Mouse (Mus musculus) brain, embryonic 14.5 days (tissue): ENCODE data around the gene Erlin1. TPM values are rescaled to one million over a fixed set of nuclear protein-coding genes. Genes with fewer than 3 reads are reported as not detected.

Experiments
- DNase-seq: peaks from one replicate; pipeline ENCODE4 v3.0.0-alpha.2; 2011; ENCODE audit warnings: low read depth
- CTCF ChIP-seq: fragments of 200-500 bp; IDR thresholded peaks from 2 replicates; pipeline ENCODE4 v1.5.1; 2012; ENCODE audit warnings: inconsistent platforms, mild to moderate bottlenecking, moderate library complexity, borderline replicate concordance; ENCODE audit not compliant: insufficient read depth, insufficient read length; ENCODE audit errors: extremely low read depth
- POLR2A ChIP-seq: fragments of 200-500 bp; IDR thresholded peaks from 2 replicates; pipeline ENCODE4 v1.6.1; 2012; ENCODE audit warnings: mild to moderate bottlenecking, inconsistent platforms, borderline replicate concordance; ENCODE audit not compliant: poor library complexity, insufficient read depth, insufficient read length, severe bottlenecking; ENCODE audit errors: extremely low read depth
- polyA plus RNA-seq: library from polyadenylated mRNA; depleted of rRNA; stranded (reverse); fragments of >200 nt; gene quantifications from 2 replicates; pipeline ENCODE4 v1.2.3, GENCODE M21; 2012

Gene Erlin1
- polyA plus RNA-seq, 1 experiment = 18.3 TPM

DNA sequence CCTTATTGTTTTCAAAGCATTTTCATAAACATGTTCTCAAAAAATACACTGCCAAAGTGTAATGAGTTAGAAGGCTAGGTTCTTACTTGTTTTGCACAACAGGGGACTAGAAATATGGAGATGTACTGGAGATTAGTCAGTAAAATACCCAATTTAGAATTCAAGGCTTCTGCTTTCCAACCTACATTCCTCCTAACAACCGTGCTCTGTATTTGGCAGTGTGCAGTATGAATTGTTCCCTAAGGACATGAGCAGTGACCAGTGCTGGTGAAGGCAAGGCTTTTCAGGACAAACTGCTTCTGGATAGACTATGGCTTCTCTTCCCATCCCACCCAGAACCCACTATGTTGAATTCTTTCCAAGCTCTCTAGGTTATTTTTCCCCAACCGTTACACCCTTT, 11.3 kb upstream of the Erlin1 start:
- no peak for DNase-seq
- no peak for TF ChIP-seq CTCF
- no peak for TF ChIP-seq POLR2A

DNA sequence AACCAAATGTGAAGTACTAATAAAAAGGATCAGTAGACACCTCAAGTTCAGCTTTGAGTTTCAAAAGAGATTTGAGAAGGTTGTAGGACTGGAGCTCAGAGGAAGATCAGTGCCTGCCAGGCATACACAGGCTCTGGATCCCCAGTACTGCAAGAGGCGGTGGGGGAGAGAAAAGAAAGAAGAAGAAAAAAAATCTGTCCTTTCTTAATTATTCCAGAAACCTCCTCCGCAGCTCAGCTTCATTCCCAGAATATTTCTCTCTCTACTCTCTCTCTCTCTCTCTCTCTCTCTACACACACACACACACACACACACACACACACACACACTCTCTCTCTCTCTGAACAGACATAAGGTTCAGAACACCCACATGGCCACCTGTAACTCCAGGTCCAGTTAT, 10.4 kb upstream of the Erlin1 start:
- TF ChIP-seq CTCF = no peak
- TF ChIP-seq POLR2A = no peak

DNA sequence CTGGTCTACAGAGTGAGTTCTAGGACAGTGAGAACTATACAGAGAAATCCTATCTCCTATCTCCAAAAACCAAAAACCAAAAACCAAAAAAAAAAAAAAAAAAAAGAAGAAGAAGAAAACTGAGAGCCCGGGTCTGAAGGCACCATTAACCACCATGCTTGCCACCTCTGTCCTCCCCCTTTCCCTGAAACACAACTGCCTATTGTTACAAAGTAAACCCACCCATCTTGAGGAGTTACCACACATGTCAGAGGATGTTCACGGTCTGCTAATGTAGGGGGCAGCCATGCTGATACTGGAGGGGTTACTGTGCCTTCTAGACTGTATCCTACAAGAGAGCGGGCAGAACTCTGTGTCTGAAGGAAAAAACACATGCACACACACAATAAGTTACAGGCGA, 7.4 kb upstream of the Erlin1 start:
- TF ChIP-seq CTCF (no peak), POLR2A (no peak)
- no peak for DNase-seq

More for the DNA sequence above, 10.4 kb upstream of the Erlin1 start:
- DNase-seq = no peak

DNA sequence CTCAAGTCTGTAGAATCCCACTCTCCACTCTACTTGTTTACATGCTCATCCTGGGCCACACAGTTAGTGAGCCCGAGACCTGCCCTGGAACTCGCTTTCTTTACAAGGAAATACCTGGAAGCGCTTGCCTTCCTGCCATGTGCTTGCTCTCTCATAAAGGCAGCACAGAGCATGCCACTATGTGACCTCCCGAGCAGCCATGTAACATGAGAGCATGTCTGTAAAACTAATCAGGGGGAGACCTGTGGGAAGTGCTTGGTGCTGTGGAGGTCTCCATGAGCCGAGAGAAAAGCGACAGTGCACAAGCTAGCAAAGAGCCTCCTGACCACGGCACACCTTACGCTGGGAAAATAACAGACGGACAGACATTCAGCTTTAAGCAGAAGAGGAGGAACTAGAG, 6.9 kb upstream of the Erlin1 start:
- TF ChIP-seq POLR2A (no peak), CTCF (no peak)
- DNase-seq = no peak

DNA sequence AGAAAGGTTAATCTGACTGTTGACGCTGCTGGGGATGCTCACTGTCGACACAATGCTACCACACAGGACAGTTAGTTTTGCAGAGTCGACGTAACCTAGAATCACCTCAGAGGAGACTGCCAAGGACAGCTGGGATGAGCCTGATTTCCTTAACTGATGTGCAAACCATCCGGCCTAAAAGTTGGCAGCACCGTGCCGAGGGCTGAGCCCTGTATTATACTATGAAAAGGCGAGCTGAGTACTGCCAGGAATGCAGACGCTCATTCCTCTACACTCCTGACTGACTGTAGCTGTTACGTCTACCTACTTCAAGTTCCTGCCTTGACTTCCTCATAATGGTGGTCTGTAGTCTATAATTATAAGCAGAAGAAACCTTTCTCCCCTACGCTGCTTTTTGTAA, 5.4 kb upstream of the Erlin1 start:
- no peak for DNase-seq
- TF ChIP-seq POLR2A (no peak), CTCF (no peak)

DNA sequence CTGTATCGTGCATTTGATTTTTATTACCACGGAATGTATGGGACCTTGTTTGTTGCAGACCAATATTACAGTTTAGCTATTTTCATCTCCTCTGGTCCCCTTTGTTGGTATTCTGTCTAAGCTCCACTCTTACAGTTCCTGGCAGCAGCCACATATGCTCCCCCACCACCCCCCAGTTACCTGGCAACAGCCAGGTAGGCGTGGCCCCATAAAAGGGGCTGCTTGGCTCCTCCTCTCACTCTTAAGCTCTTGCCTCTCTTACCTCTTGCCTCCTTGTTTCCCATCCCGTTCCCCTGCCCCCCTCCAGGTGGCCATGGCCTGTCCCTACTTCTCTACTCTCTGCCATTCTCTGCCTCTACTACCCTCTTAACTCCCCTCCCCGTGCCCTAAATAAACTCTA, 1.6 kb upstream of the Erlin1 start:
- TF ChIP-seq CTCF = no peak
- TF ChIP-seq POLR2A = no peak
- peak; percentile 12 for DNase-seq

DNA sequence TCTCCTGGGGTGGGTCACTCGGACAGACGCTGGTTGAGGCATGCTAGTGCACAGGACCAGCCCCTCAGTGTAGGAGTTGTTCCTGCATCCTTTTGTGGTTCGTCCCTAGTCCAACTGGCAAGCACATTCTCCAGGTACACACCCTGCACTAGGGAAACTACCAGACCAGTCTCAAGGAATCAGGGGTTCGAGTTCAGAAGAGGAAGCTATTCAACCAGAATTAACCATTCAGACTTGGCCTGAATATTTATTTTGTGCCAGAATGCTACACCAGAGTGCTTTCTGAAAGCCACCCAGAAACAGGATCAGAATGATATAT, 288 bp upstream of the Erlin1 start:
- TF ChIP-seq POLR2A = no peak
- TF ChIP-seq CTCF = no peak
- DNase-seq = no peak

DNA sequence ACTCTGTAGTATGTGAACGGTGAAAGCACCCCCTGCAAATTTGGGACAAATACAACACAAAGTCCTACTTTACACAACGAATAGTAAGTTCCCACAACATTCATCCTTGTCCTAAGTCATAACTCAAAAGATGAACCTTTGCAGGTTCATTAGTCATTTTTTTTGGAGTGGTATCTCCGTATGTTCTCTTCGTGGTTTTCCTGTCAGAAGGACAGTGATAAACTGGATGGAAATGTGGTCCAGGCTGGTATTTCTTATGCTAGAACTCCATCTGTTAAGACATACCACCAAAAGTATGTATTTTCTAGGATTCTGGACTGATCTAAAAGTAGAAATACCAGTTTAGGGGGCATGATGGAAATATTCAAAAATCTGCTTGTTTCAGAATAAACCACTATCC, 1.4 kb downstream of the Erlin1 start:
- no peak for DNase-seq
- no peak for TF ChIP-seq CTCF

DNA sequence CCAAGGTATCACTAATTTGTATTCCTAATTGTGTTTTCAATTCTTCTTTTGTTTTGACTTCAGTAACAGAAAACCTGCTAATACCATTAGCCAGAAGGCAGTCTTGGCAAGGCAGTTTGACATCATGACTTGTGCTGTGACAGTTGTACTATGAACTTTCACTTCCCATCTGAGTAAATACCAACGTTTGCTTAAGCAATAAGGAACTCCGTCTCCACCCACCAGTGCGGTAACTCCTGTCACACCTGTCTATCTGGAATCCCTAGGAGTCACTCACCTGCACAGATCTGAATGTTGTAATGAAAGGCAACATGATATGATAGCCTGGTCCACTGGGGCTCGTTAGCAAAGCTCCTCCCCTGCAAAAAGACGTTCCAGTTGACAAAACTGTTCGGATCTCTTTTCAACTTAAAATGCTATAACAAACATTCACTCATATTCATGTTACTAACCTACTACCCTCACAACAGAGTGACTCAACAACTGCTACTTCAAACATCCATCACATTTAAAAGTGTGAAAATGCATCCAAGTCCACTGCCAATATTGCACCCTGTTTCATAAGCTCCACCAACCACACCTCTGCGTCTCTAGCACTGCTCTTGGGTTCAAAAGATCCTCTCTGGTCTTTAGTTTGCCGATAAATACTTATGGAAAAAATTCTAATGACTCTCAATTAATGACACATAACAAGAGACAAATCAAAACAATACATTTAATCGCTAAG, 2.1 kb downstream of the Erlin1 start:
- no peak for TF ChIP-seq POLR2A
- TF ChIP-seq CTCF = no peak
- DNase-seq = no peak

DNA sequence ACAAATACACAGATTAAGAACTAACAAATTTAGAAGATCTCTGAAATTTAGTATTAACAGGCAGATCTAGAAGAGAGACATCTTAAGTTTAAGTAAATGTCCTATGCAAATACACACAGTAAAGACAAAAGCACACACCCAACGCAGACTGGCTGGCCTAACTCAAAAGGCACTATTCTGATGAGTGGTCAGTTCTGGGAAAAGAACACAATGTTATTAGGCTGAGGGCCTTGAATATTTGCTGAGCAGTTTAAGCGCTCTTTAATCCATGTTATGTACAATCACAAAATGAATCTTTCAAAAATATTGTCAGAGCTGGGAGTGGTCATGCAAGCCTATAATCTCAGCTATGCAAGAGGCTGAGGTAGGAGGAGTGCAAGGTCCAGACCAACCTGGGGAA, 4.9 kb downstream of the Erlin1 start:
- TF ChIP-seq POLR2A (no peak), CTCF (no peak)
- no peak for DNase-seq

DNA sequence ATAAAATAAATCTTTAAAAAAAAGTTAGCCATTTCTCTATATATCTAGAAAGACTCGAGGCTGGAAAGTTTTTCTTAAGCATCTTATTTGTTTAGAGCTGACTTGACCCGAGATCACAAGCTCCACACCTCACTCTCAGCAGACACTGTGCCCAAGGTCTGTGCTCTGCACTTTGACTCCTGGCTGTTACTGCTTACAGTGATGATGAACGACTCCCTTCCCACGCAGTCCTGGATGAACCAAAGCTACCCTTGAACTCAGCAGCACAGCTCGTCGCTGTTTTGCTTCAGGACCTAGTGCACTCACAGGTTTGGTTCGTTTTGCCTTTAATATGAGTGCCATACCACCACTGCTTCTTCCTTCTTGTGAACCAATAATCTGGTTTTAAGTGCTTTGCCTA, 5.8 kb downstream of the Erlin1 start:
- no peak for TF ChIP-seq POLR2A
- TF ChIP-seq CTCF = no peak
- DNase-seq = no peak

DNA sequence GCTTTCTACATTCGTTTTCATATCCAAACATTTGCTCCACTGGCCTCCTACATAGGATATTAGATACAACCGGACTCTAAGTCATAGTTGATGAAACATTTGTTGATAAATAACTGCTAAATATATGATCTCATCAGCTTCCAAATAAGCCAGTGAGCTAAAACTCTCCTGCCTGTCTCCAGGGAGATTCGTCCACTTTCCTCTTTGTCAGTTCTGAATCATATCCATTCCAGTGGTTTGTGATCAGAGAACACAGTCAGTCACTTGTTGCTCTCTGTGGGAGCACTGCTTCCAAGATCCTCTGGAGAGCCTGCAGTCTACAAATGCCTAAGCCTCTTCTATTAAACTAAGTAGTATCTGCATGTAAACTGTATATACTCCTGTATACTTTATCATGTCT, 9.4 kb downstream of the Erlin1 start:
- no peak for DNase-seq
- no peak for TF ChIP-seq CTCF
- TF ChIP-seq POLR2A = no peak

DNA sequence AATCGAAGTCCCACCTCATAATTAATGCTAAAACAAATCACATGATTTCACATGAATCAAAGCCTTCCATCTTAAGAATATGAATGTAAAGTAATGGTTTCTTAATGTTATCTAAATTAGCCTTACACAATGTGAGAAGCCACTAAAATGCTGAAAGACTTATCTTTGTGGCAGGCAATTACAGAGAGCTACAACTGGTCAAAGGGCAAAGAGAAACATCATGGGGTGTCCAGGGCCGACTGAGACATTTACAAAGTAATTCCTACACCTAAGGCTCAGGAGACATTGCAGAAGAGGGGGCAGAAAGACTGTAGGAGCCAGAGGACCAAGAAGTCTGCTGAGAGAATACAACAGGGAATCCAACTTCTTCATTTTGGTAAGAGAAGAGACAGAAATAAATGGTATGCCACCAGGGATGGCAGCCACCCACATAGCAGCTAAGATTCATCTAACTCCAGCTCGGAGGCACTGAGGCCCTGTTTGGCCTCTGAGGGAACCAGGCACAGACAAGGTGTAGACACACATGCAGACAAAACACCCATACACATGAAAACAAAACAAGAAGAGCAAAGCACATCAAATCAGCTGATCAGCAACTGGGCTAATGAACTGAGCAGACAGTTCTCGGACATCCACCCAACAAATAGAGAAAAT, 14.3 kb downstream of the Erlin1 start:
- no peak for DNase-seq
- no peak for TF ChIP-seq POLR2A
- no peak for TF ChIP-seq CTCF

DNA sequence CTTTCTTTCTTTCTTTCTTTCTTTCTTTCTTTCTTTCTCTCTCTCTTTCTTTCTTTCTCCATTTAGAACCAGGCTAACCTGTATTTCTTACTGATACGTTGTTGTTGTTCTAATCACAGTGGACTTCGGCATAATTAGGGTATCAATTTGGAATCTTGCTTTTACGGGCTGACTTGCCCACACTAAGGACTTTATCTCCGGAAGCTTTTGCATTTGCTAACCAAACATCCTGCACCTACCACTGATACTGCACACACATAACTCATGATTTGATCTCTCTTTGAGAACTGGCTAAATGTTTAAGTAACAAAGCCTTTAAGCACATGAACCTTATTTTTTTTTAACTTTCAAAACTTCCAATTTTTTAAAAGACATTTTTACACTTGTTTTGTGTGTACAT, 19.2 kb downstream of the Erlin1 start:
- DNase-seq = no peak

More for the DNA sequence above, 19.2 kb downstream of the Erlin1 start:
- TF ChIP-seq CTCF = no peak
- TF ChIP-seq POLR2A = no peak
